Mouse (Mus musculus) neural tube, embryonic 15.5 days (tissue): ENCODE measurements around the gene Rcn3. TPM values are rescaled to one million over a fixed set of nuclear protein-coding genes. Genes with fewer than 3 reads are reported as not detected.

Experiments
- ATAC-seq: fragments of 200-750 bp; cut with Nextera tagmentation; 2 replicates; pipeline ENCODE4 v1.8.0; 2017; ENCODE audit warnings: mild to moderate bottlenecking, moderate TSS enrichment, moderate library complexity; ENCODE audit not compliant: low FRiP score
- H3K27ac ChIP-seq: fragments of 300-500 bp; sonication (generic); replicated peaks from 2 replicates; pipeline ENCODE4 v1.5.1; 2015; ENCODE audit warnings: mild to moderate bottlenecking, inconsistent platforms
- H3K27me3 ChIP-seq: fragments of 300-500 bp; sonication (generic); replicated peaks from 2 replicates; pipeline ENCODE4 v1.6.1; 2015; ENCODE audit warnings: inconsistent platforms
- H3K36me3 ChIP-seq: fragments of 300-500 bp; sonication (generic); 2 replicates; pipeline ENCODE4 v1.6.1; 2015; ENCODE audit warnings: inconsistent platforms
- H3K4me1 ChIP-seq: fragments of 300-500 bp; sonication (generic); 2 replicates; pipeline ENCODE4 v1.6.1; 2015; ENCODE audit warnings: inconsistent platforms
- H3K4me2 ChIP-seq: fragments of 300-500 bp; sonication (generic); 2 replicates; pipeline ENCODE4 v1.6.1; 2015; ENCODE audit warnings: inconsistent platforms, mild to moderate bottlenecking, moderate library complexity
- H3K4me3 ChIP-seq: fragments of 300-500 bp; sonication (generic); replicated peaks from 2 replicates; pipeline ENCODE4 v1.5.1; 2015; ENCODE audit warnings: mild to moderate bottlenecking, inconsistent platforms
- H3K9ac ChIP-seq: fragments of 300-500 bp; sonication (generic); replicated peaks from 2 replicates; pipeline ENCODE4 v1.6.1; 2015; ENCODE audit warnings: mild to moderate bottlenecking, inconsistent platforms
- H3K9me3 ChIP-seq: fragments of 300-500 bp; sonication (generic); replicated peaks from 2 replicates; pipeline ENCODE4 v1.6.1; 2016; ENCODE audit warnings: inconsistent platforms
- WGBS: fragments of 180-500 bp; shearing (Covaris S2); methylation state at CpG from one replicate; pipeline ENCODE4 v1.1.7; 2015; ENCODE audit warnings: mixed read lengths; 5-methylcytosine and 5-hydroxymethylcytosine counted together
- microRNA counts: library from miRNA; unstranded; fragments of <30 nt; microRNA quantifications from one replicate; lab custom pipeline; 2016
- microRNA-seq: library from miRNA; unstranded; fragments of <30 nt; microRNA quantifications from one replicate; pipeline ENCODE4, GENCODE M21; 2017
- polyA plus RNA-seq: library from polyadenylated mRNA; unstranded; fragments of >200 nt; fragmentation: Nextera tagmentation; extraction: Ambion mirVana; gene quantifications from 2 replicates; pipeline ENCODE4 v1.2.1, GENCODE M21; 2015

Gene Rcn3
- polyA plus RNA-seq, 1 experiment from 2014 or later, result 112 TPM

DNA sequence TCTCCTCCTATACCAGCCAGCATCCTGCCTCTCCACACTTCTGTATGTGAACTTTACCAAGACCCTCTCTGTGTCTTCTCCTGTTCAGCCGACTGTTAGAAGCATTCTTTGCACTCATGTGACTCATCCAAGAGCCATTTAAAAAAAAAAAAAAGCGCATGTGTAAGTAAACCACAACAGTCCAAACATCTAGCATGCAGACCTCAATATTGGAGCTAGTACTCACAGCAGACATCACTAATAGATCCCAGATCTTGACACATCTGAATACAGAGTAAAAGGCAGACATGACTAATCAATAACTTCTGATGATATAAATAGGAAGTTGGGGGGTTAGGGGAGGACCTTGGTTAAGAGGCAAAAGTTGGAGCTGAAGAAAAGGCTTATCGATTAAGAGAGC is 56.4 kb downstream of the Rcn3 start:
- H3K9ac ChIP-seq, result no peak overlapping the region
- no peak for ATAC-seq
- WGBS, result 93% methylated on average over 3 of the region's 3 CpGs

GRCm38 (mm10) chr7:45033722-45034359 is 58.2 kb downstream of the Rcn3 start:
- Histone ChIP-seq H3K4me2 (no peak overlapping the region), H3K9ac (no peak overlapping the region), H3K27ac (no peak overlapping the region), H3K9me3 (no peaks in the 10 kb centered on the region), H3K27me3 (no peaks in the 10 kb centered on the region), H3K36me3 (peaks cover 96% of the 10 kb centered on the region), H3K4me3 (no peak overlapping the region), H3K4me1 (no peaks in the 10 kb centered on the region)
- WGBS, result 98% methylated on average over 19 of the region's 19 CpGs
- ATAC-seq, result no peak

More for the DNA sequence above, 56.4 kb downstream of the Rcn3 start:
- H3K27ac ChIP-seq, result no peak overlapping the region
- no peaks in the 10 kb centered on the region for H3K27me3 ChIP-seq
- no peaks in the 10 kb centered on the region for H3K4me1 ChIP-seq
- H3K4me2 ChIP-seq, result no peak overlapping the region
- H3K9me3 ChIP-seq, result no peaks in the 10 kb centered on the region
- H3K4me3 ChIP-seq, result no peak overlapping the region
- peaks cover 96% of the 10 kb centered on the region for H3K36me3 ChIP-seq

MicroRNAs encoded within 50 kb of the gene (microRNA counts, 519-probe panel; counts per million panel counts)
- microRNA mmu-miR-150 (lab: Ali Mortazavi, UCI), result 2,961 counts per million, percentile 71 among the panel's probes with 10 or more counts

Small RNA genes lying within 50 kb of the gene (microRNA-seq; reads per million reads assigned to microRNA genes)
- gene Mir150 (69.6 reads per million, percentile 47 among the genes with 10 or more reads in this experiment), gene Mir5121 (6.4 reads per million, percentile 22 among the genes with 10 or more reads in this experiment)

Other genes starting within 250 kb of the Rcn3 start
- gene Akt1s1, start 243.2 kb downstream of the Rcn3 start, polyA plus RNA-seq, result 89.9 and 92.0 TPM in 2 replicates
- gene Tbc1d17, start 243.1 kb downstream of the Rcn3 start, polyA plus RNA-seq, result 105 and 110 TPM in 2 replicates
- 29.2 and 29.6 TPM in 2 replicates for gene Pnkp, start 235.1 kb downstream of the Rcn3 start, polyA plus RNA-seq
- gene Ptov1, start 222.4 kb downstream of the Rcn3 start, polyA plus RNA-seq, result 433 and 459 TPM in 2 replicates
- gene Med25, start 199.5 kb downstream of the Rcn3 start, polyA plus RNA-seq, result 136 and 141 TPM in 2 replicates
- gene Fuz, start 196.1 kb downstream of the Rcn3 start, polyA plus RNA-seq, result 15.1 and 15.8 TPM in 2 replicates
- gene Ap2a1, start 162.7 kb downstream of the Rcn3 start, polyA plus RNA-seq, result 122 and 126 TPM in 2 replicates
- gene Tsks, start 149.0 kb downstream of the Rcn3 start, polyA plus RNA-seq, result 0.14 and 0.24 TPM in 2 replicates
- gene Cpt1c, start 117.4 kb downstream of the Rcn3 start, polyA plus RNA-seq, result 55.5 and 59.0 TPM in 2 replicates
- 605 and 615 TPM in 2 replicates for gene Prmt1, start 105.7 kb downstream of the Rcn3 start, polyA plus RNA-seq
- gene Irf3, start 94.6 kb downstream of the Rcn3 start, polyA plus RNA-seq, result 56.8 and 70.2 TPM in 2 replicates
- 9.8 and 19.8 TPM in 2 replicates for gene Bcl2l12, start 93.5 kb downstream of the Rcn3 start, polyA plus RNA-seq
- gene Scaf1, start 75.9 kb downstream of the Rcn3 start, polyA plus RNA-seq, result 43.3 and 46.1 TPM in 2 replicates
- 14.2 and 24.2 TPM in 2 replicates for gene Rras, start 74.3 kb downstream of the Rcn3 start, polyA plus RNA-seq
- 11.4 and 12.3 TPM in 2 replicates for gene Prr12, start 39.3 kb downstream of the Rcn3 start, polyA plus RNA-seq
- 65.8 and 66.5 TPM in 2 replicates for gene Nosip, start 29.8 kb downstream of the Rcn3 start, polyA plus RNA-seq
- gene Prrg2, start 29.5 kb downstream of the Rcn3 start, polyA plus RNA-seq, result 16.5 and 18.1 TPM in 2 replicates
- gene Fcgrt, start 11.6 kb upstream of the Rcn3 start, polyA plus RNA-seq, result 33.8 and 42.7 TPM in 2 replicates
- 759 and 947 TPM in 2 replicates for gene Rps11, start 32.2 kb upstream of the Rcn3 start, polyA plus RNA-seq
- gene Rpl13a, start 36.5 kb upstream of the Rcn3 start, polyA plus RNA-seq, result 649 and 787 TPM in 2 replicates
- gene Gm45713, start 44.0 kb upstream of the Rcn3 start, polyA plus RNA-seq, result 0.12 and 0.24 TPM in 2 replicates
- 1.8 and 3.8 TPM in 2 replicates for gene Flt3l, start 44.2 kb upstream of the Rcn3 start, polyA plus RNA-seq
- 81.7 and 82.9 TPM in 2 replicates for gene Pih1d1, start 62.1 kb upstream of the Rcn3 start, polyA plus RNA-seq
- 19.5 and 26.8 TPM in 2 replicates for gene Aldh16a1, start 62.4 kb upstream of the Rcn3 start, polyA plus RNA-seq
- gene Slc17a7, start 71.7 kb upstream of the Rcn3 start, polyA plus RNA-seq, result 0.37 and 0.55 TPM in 2 replicates
- gene Gfy, start 87.3 kb upstream of the Rcn3 start, polyA plus RNA-seq, result not detected in 2 replicates
- gene Pth2, start 88.8 kb upstream of the Rcn3 start, polyA plus RNA-seq, result not detected in 2 replicates
- gene Ccdc155, start 112.7 kb upstream of the Rcn3 start, polyA plus RNA-seq, result 0.36 and 0.60 TPM in 2 replicates
- 15.6 and 17.7 TPM in 2 replicates for gene Dkkl1, start 119.9 kb upstream of the Rcn3 start, polyA plus RNA-seq
- gene Tead2, start 123.5 kb upstream of the Rcn3 start, polyA plus RNA-seq, result 28.9 and 44.5 TPM in 2 replicates
- gene Cd37, start 146.9 kb upstream of the Rcn3 start, polyA plus RNA-seq, result 1.7 and 12.4 TPM in 2 replicates
- 0.67 and 0.78 TPM in 2 replicates for gene Slc6a16, start 148.9 kb upstream of the Rcn3 start, polyA plus RNA-seq
- not detected in 2 replicates for gene Slc6a21, start 185.3 kb upstream of the Rcn3 start, polyA plus RNA-seq
- 9.4 and 12.0 TPM in 2 replicates for gene Trpm4, start 241.6 kb upstream of the Rcn3 start, polyA plus RNA-seq
- 0.75 and 0.79 TPM in 2 replicates for gene Hrc, start 243.1 kb upstream of the Rcn3 start, polyA plus RNA-seq